Mouse (Mus musculus) embryonic facial prominence, embryonic 11.5 days (tissue): ENCODE data around the gene Fcgrt. TPM values are rescaled to one million over a fixed set of nuclear protein-coding genes. Genes with fewer than 3 reads are reported as not detected.
A peak's percentile ranks its signal among the peaks of the same experiment; 100 is the strongest.

Experiments used
- ATAC-seq: fragments of 200-750 bp; cut with Nextera tagmentation; replicated peaks from 2 replicates; pipeline ENCODE4 v1.8.0; 2017; ENCODE audit warnings: low read depth; ENCODE audit not compliant: insufficient number of reproducible peaks, low FRiP score, low TSS enrichment
- DNase-seq: peaks from one replicate; pipeline ENCODE4 v3.0.0-alpha.2; 2015; ENCODE audit warnings: low spot score
- H3K27ac ChIP-seq: fragments of 300-500 bp; sonication (generic); replicated peaks from 2 replicates; pipeline ENCODE4 v1.5.1; 2014; ENCODE audit warnings: mild to moderate bottlenecking, low read depth, low read length, control low read depth
- H3K27me3 ChIP-seq: fragments of 300-500 bp; sonication (generic); 2 replicates; pipeline ENCODE4 v1.6.1; 2014; ENCODE audit warnings: mild to moderate bottlenecking, low read length, moderate library complexity, mixed read lengths; ENCODE audit not compliant: control insufficient read depth, insufficient read depth
- H3K36me3 ChIP-seq: fragments of 300-500 bp; sonication (generic); replicated peaks from 2 replicates; pipeline ENCODE4 v1.6.1; 2014; ENCODE audit warnings: low read depth, mild to moderate bottlenecking, low read length, moderate library complexity, mixed read lengths; ENCODE audit not compliant: control insufficient read depth, insufficient read depth
- H3K4me1 ChIP-seq: fragments of 300-500 bp; sonication (generic); 2 replicates; pipeline ENCODE4 v1.6.1; 2014; ENCODE audit warnings: low read length, mixed read lengths; ENCODE audit not compliant: control insufficient read depth, insufficient read depth
- H3K4me2 ChIP-seq: fragments of 300-500 bp; sonication (generic); 2 replicates; pipeline ENCODE4 v1.6.1; 2014; ENCODE audit warnings: low read depth, mild to moderate bottlenecking, control low read depth, low read length, moderate library complexity
- H3K4me3 ChIP-seq: fragments of 300-500 bp; sonication (generic); 2 replicates; pipeline ENCODE4 v1.5.1; 2014; ENCODE audit warnings: low read depth, low read length, control low read depth
- H3K9ac ChIP-seq: fragments of 300-500 bp; sonication (generic); replicated peaks from 2 replicates; pipeline ENCODE4 v1.6.1; 2014; ENCODE audit warnings: mild to moderate bottlenecking, control low read depth, low read length
- H3K9me3 ChIP-seq: fragments of 300-500 bp; sonication (generic); replicated peaks from 2 replicates; pipeline ENCODE4 v1.6.1; 2016; ENCODE audit warnings: mild to moderate bottlenecking, low read length, inconsistent platforms, mixed read lengths; ENCODE audit not compliant: control insufficient read depth
- WGBS: fragments of 180-500 bp; shearing (Covaris S2); extraction: QIAGEN DNeasy Blood & Tissue Kit; methylation state at CpG from one replicate; pipeline ENCODE4 v1.1.7; 2014; 5-methylcytosine and 5-hydroxymethylcytosine counted together
- microRNA counts: library from miRNA; unstranded; fragments of <30 nt; microRNA quantifications from one replicate; lab custom pipeline; 2016
- microRNA-seq: library from miRNA; unstranded; fragments of <30 nt; microRNA quantifications from one replicate; pipeline ENCODE4, GENCODE M21; 2016; ENCODE audit warnings: borderline number of aligned reads
- polyA plus RNA-seq: library from polyadenylated mRNA; unstranded; fragments of >200 nt; fragmentation: Nextera tagmentation; extraction: Ambion mirVana; gene quantifications from 2 replicates; pipeline ENCODE4 v1.2.1, GENCODE M21; 2014

Gene Fcgrt
- polyA plus RNA-seq, 1 experiment from 2014 or later: 12.6 TPM

DNA sequence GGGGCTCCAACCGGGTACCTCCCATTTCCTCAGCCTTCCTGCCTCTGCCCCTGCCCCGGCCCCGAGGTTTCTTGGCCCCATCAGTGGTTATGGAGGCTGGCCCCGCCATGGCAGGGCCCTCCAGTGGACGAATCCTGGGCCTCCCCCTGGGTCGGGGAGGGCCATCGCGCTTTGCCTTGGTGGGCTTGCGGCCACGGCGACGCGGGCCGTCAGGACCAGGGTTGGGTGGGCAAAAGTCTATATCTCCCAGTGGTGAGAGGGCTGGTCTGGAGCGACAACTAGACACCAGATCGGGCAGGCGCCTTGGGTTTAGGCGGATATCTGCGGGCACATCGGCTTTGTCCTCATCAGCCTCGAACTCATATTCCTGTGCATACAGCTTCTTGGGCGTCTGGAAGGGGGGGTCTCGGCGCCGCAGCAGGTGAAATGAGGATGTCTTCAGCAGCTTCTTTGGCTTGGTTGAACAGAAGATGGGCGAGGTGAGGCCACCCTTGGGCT, 56.7 kb downstream of the Fcgrt start:
- ATAC-seq (no peak), DNase-seq (no peak)
- H3K9ac ChIP-seq: no peak overlapping the region
- H3K4me1 ChIP-seq: peaks cover 5% of the 10 kb centered on the region; the same call in 1 of the 2 replicates
- no peaks in the 10 kb centered on the region for H3K27me3 ChIP-seq
- 94% methylated on average over 26 of the region's 26 CpGs for WGBS
- H3K4me3 ChIP-seq: no peak overlapping the region
- peaks cover 63% of the 10 kb centered on the region for H3K36me3 ChIP-seq
- no peaks in the 10 kb centered on the region for H3K9me3 ChIP-seq
- no peak overlapping the region for H3K4me2 ChIP-seq
- H3K27ac ChIP-seq: no peak overlapping the region

DNA sequence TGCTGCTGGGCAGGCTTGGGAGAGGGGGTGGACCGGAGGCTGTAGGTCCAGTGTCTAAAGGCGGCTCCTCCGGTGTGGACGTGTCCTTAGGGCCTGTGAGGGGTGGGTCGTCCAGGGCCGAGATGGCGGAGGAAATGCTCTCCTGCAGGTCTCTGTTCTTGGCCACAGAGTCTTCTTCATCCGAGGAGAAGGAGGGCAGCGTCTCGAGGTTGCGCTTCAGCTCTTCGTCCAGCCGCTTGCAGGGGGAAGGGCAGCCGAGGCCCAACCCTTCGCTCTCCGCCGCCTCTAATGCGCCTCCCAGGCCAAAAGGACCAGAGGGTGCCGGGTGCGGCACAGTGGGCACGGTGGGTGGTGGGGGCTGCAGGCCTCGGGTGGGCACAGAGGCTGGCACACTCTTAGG, 57.9 kb downstream of the Fcgrt start:
- ATAC-seq (no peak), DNase-seq (no peak)
- peaks cover 63% of the 10 kb centered on the region for H3K36me3 ChIP-seq
- H3K4me3 ChIP-seq: no peak overlapping the region
- H3K9ac ChIP-seq: no peak overlapping the region
- peaks cover 2% of the 10 kb centered on the region; the same call in 1 of the 2 replicates for H3K4me1 ChIP-seq
- no peak overlapping the region for H3K4me2 ChIP-seq
- H3K27me3 ChIP-seq: no peaks in the 10 kb centered on the region
- WGBS: 92% methylated on average over 22 of the region's 22 CpGs
- H3K27ac ChIP-seq: no peak overlapping the region
- H3K9me3 ChIP-seq: no peaks in the 10 kb centered on the region

DNA sequence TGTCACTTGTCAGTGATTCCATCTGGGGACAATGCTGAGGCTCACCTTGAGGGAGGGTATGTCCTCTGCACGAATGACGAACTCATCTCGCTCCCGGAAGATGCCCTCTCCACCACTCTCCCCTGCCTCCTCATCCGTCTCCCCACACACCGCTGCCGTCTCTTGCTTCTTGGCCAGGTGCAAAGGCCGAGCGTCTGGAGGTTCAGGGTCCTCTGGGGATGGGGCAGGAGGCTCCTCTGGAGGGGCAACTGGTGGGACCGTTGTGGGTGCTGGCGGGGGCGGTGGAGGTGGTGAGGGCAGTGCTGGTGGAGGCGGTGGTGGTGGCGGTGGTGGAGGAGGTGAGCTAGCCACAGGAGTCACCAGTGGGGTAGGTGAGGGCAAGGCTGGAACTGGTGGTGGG, 60.3 kb downstream of the Fcgrt start:
- H3K9ac ChIP-seq: no peak overlapping the region
- no peak for DNase-seq
- H3K4me3 ChIP-seq: no peak overlapping the region
- peaks cover 46% of the 10 kb centered on the region for H3K36me3 ChIP-seq
- ATAC-seq: no peak; the same call in 1 of the 2 replicates
- 93% methylated on average over 14 of the region's 14 CpGs for WGBS
- no peaks in the 10 kb centered on the region for H3K9me3 ChIP-seq
- no peak overlapping the region for H3K4me2 ChIP-seq
- no peak overlapping the region for H3K27ac ChIP-seq
- no peaks in the 10 kb centered on the region for H3K27me3 ChIP-seq
- no peaks in the 10 kb centered on the region; the same call in 1 of the 2 replicates for H3K4me1 ChIP-seq

MicroRNAs within 50 kb of the gene (microRNA counts, 519-probe panel; counts per million panel counts)
- 1,441 counts per million, percentile 6 among the panel's probes with 10 or more counts for microRNA mmu-miR-150 (lab: Ali Mortazavi, UCI)

Small RNAs within 50 kb of the gene (microRNA-seq; reads per million reads assigned to microRNA genes)
- gene Mir150 (11.8 reads per million, percentile 13 among the genes with 10 or more reads in this experiment), gene Mir5121 (22.1 reads per million, percentile 22 among the genes with 10 or more reads in this experiment)

Other genes starting within 250 kb of the Fcgrt start
- 21.6 and 25.3 TPM in 2 replicates for gene Pnkp, start 246.7 kb downstream of the Fcgrt start, polyA plus RNA-seq
- gene Ptov1, start 234.1 kb downstream of the Fcgrt start, polyA plus RNA-seq: 350 and 370 TPM in 2 replicates
- gene Med25, start 211.1 kb downstream of the Fcgrt start, polyA plus RNA-seq: 44.5 and 50.3 TPM in 2 replicates
- gene Fuz, start 207.8 kb downstream of the Fcgrt start, polyA plus RNA-seq: 11.8 and 13.2 TPM in 2 replicates
- gene Ap2a1, start 174.4 kb downstream of the Fcgrt start, polyA plus RNA-seq: 70.1 and 70.3 TPM in 2 replicates
- 0.21 TPM in 1 of 2 replicates, not detected in the other for gene Tsks, start 160.6 kb downstream of the Fcgrt start, polyA plus RNA-seq
- 14.3 and 17.1 TPM in 2 replicates for gene Cpt1c, start 129.0 kb downstream of the Fcgrt start, polyA plus RNA-seq
- 289 and 293 TPM in 2 replicates for gene Prmt1, start 117.3 kb downstream of the Fcgrt start, polyA plus RNA-seq
- gene Irf3, start 106.2 kb downstream of the Fcgrt start, polyA plus RNA-seq: 62.4 and 71.9 TPM in 2 replicates
- gene Bcl2l12, start 105.1 kb downstream of the Fcgrt start, polyA plus RNA-seq: 69.9 and 71.7 TPM in 2 replicates
- gene Scaf1, start 87.5 kb downstream of the Fcgrt start, polyA plus RNA-seq: 40.0 and 41.1 TPM in 2 replicates
- 18.5 and 23.9 TPM in 2 replicates for gene Rras, start 85.9 kb downstream of the Fcgrt start, polyA plus RNA-seq
- gene Prr12, start 51.0 kb downstream of the Fcgrt start, polyA plus RNA-seq: 10.9 and 11.8 TPM in 2 replicates
- gene Nosip, start 41.4 kb downstream of the Fcgrt start, polyA plus RNA-seq: 59.2 and 63.8 TPM in 2 replicates
- gene Prrg2, start 41.2 kb downstream of the Fcgrt start, polyA plus RNA-seq: 17.9 and 20.3 TPM in 2 replicates
- 221 and 234 TPM in 2 replicates for gene Rcn3, start 11.6 kb downstream of the Fcgrt start, polyA plus RNA-seq
- 1,561 and 1,602 TPM in 2 replicates for gene Rps11, start 20.6 kb upstream of the Fcgrt start, polyA plus RNA-seq
- 1,418 and 1,436 TPM in 2 replicates for gene Rpl13a, start 24.9 kb upstream of the Fcgrt start, polyA plus RNA-seq
- 0.20 TPM in 1 of 2 replicates, not detected in the other for gene Gm45713, start 32.4 kb upstream of the Fcgrt start, polyA plus RNA-seq
- gene Flt3l, start 32.6 kb upstream of the Fcgrt start, polyA plus RNA-seq: 0.52 and 0.67 TPM in 2 replicates
- gene Pih1d1, start 50.5 kb upstream of the Fcgrt start, polyA plus RNA-seq: 102 and 104 TPM in 2 replicates
- gene Aldh16a1, start 50.7 kb upstream of the Fcgrt start, polyA plus RNA-seq: 32.3 and 39.1 TPM in 2 replicates
- gene Slc17a7, start 60.1 kb upstream of the Fcgrt start, polyA plus RNA-seq: 1.1 and 1.6 TPM in 2 replicates
- gene Gfy, start 75.7 kb upstream of the Fcgrt start, polyA plus RNA-seq: 0.52 and 0.81 TPM in 2 replicates
- not detected in 2 replicates for gene Pth2, start 77.1 kb upstream of the Fcgrt start, polyA plus RNA-seq
- 0.41 and 0.42 TPM in 2 replicates for gene Ccdc155, start 101.0 kb upstream of the Fcgrt start, polyA plus RNA-seq
- gene Dkkl1, start 108.3 kb upstream of the Fcgrt start, polyA plus RNA-seq: 1.8 and 2.3 TPM in 2 replicates
- 276 and 285 TPM in 2 replicates for gene Tead2, start 111.9 kb upstream of the Fcgrt start, polyA plus RNA-seq
- gene Cd37, start 135.3 kb upstream of the Fcgrt start, polyA plus RNA-seq: 0.86 and 1.1 TPM in 2 replicates
- 0.21 TPM in 1 of 2 replicates, not detected in the other for gene Slc6a16, start 137.2 kb upstream of the Fcgrt start, polyA plus RNA-seq
- not detected in 2 replicates for gene Slc6a21, start 173.7 kb upstream of the Fcgrt start, polyA plus RNA-seq
- gene Trpm4, start 229.9 kb upstream of the Fcgrt start, polyA plus RNA-seq: 5.0 and 7.2 TPM in 2 replicates
- gene Hrc, start 231.4 kb upstream of the Fcgrt start, polyA plus RNA-seq: 0.33 and 0.34 TPM in 2 replicates